Mouse (Mus musculus) embryo, embryonic 11 days (tissue): ENCODE measurements around the gene Ecm1.

ENCODE experiments used
- DNase-seq: peaks from one replicate; pipeline ENCODE4 v3.0.0-alpha.2; 2015

Ecm1 gene

DNA sequence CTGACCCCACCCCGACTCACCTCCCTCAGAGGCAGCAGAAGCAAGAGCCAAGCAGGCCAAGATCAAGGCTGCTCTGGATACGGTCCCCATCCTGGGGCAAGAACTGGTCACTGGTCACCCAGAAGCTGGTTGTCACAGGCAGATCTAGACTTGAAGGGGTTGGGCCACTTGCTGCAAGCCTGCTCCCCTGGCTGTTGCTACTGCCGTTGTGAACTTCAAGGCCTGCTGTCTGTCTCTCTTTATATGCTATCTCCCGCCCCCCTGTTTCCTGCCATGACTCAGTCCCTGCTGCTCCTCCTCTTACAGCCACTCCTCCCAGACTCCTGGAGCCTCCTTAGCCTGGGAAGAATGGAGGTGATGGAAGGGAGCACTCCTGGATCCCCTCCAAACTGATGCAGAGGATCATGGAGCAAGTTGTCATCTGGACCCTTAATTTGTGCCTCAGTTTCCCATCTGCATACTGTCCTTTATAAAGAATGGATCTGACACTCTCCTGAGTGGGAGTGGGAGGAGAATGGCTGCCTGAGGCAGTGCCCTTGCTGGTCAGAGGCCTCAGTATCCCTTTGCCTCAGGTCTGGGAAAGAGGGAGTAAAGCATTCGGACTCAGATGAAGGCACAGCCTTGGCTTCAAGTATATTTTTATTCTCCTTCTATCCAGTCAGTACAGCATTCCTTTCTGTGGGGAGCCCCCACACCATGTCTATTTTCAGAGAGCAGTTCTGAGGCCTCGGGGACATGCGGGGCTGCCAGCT, at the start of gene Ecm1:
TSS of gene Ecm1 (minus strand) at position 217 of the 752 bp plus-strand sequence.
- no peak for DNase-seq

DNA sequence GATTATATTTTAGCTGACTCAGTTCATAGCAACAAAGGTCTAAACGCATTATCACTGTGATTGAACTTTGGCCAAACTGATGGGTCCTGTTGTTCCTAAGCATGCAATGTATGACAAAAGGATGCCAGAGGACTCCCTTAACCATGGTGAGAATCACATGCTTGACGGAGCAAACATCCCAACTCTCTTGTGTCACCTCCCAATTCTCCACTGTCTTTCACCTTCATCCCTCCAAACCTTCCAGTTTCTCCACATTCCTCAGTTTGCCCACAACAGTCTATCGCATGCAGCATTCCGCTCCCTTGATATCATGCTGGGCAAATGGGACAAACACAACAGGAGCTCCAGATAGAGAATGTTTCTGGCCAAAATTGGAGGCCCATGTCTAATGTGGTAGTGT, 46.1 kb upstream of the Ecm1 start:
- no peak for DNase-seq

DNA sequence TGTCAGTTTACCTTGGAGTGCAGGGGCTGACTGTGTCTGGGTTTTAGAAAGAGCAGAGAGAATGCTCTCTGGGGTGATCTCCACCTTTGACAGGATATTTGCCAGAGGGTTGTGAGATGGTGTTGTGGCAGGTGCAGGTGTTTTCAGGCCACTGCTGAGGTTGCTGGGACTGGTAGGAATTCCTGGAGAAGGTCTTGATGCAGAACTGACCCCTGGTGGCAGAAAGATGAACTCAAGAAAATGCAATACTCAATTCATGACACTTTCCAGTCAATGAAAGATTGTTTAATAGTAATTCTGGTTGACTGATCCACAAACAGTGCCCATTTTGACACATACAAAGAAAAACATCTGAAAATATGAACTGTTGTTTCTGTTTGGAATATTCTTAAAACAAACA, 32.6 kb upstream of the Ecm1 start:
- peak; percentile 40 for DNase-seq

DNA sequence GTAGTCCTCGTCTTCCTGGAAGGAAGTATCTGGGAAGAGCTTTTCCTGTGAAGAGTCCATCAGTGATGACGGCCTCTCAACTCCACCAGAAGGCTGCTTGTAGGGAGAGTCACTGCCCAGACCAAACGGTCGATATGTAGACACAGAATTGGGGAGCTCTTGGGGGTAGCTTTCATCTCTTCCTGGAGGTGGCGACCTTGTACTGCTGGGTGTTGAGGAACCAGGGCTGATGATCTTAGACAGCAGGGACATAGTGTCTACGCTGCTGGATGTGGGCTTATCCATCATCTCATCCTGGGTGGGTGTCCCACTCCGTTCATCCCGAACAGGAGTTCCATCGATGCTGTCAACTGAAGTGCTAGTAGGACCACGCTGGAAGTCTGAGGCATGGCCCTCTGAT, 26.2 kb upstream of the Ecm1 start:
- DNase-seq = no peak

DNA sequence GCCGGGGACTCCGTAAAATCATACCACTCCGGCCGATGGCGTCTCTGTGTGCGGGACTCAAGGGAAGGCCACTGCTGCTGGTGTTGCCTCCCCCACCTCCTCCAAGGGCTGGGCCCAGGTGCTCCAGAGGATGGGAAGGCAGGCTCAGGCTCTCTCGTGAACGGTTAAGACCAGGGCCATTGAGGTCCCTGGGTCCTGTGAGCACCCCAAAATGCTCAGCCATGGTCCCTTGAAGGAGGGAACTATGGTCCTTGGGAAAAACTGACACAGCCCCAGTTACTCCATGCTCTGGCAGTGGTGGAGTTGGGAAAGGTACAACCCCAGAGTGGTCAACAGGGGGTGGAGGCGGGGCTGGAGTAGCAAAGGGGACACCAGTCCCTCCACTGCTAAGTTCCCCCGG, 24.4 kb upstream of the Ecm1 start:
- no peak for DNase-seq

DNA sequence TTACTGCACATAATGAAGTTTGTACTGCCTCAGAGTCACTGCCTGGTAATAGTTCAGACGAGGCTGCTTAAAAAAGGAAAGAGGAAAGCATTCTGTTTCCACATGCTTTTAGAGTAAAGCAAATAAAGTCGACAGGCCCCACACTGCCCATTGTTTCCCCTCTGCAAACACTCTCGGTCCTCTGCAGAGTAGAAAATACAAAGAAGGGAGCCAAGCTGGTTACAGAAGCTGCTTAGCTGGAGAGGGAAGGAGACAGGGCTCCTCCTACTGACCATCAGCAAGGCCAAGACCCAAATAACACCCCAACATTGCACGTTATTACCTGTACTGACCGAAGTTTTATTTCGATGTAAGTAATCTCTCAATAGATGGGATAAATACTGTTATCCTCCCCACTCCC, 23.6 kb upstream of the Ecm1 start:
- DNase-seq = peak; percentile 22

DNA sequence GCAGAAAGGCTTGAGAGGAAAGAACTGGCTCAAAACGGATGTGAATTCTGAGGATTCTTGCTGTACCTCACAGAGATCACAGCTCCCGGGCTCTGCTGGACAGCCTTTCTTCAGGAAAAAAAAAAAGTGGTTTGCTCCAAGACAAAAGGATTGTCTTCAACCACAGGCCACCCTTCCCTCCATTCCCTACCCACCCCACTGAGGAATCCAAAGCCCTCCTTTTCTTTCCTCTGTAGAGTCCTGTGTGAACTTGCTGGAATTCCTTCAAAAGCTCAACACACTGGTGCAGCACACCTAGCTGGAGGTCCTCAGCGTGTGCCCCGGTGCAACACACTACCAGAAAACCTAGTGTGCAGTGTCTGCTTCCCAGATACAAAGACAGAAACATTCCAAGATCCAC, 22.4 kb upstream of the Ecm1 start:
- no peak for DNase-seq

DNA sequence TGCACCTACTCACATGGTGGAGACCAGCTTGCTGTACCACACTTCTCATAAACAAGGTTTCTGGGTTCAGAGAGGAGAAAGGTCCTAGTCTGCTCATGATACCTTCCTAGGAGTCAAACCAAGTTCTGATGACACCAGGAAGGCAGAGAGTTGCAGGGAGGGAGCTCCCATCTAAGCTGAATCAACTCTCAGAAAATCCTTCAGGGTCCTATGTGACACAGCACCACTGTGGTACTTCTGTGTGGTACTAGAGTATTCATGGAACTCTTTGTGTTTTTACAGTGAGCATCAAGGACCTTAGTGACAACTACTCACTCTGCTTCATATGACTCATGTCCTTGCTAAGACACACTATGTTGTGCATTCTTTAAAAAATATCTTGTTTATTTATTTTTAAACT, 21.3 kb upstream of the Ecm1 start:
- DNase-seq = no peak

DNA sequence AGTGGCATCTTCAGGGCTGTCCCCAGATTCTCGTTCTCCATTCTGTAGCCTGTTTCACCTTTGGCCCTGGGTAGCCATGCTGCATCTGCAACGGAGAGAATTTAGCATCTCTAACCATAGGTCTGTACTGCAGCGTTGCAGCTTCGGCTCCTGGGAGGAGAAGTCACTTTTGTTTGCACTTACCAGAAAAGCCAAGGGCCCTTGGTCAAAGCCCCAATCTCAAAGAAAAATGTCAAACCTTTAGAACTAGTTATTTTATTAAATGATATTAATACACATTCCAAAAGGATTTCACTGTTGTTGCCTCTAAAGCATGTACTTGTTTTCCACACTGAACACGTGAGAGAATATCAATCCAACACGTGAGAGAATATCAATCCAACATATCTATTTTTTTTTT, 20.7 kb upstream of the Ecm1 start, which contains the start of gene Tars2:
TSS of gene Tars2 (minus strand) at position 101 of the 400 bp plus-strand sequence.
- no peak for DNase-seq

DNA sequence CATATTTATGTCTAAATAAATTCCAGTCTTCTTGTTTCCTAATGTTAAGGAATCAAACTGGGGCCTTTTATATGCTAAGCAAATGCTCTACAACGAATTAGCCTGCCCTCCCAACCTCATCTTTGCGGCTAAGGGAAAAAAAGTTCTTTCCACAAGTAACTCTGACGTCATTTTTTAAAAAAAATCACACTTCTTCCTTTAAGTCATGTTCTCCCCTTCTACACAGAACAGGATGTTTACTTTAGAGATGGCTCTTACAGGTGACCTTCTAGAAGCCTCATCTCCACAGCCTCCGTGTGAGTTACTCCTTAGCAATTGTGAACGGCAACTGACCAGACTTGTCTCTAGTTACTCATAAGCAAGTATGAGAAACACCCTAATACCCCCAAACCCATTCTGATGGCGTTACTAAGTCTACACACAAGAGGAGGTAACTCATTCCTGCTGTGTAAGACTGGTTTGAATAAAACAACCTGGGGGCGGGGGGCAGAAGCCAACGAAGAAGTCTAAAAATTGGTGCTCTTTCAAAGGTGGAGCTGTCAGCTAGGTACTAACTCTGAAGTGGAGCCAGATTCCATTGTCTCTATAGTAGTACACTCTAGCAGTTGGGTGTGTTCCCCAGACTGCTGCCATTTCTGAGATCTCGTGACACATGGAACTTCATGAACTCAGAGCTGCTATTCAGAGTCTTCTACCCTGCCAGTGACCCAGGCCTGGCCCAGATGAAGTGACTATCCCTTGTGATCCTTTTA, 19.3 kb upstream of the Ecm1 start:
- peak; percentile 5 for DNase-seq

DNA sequence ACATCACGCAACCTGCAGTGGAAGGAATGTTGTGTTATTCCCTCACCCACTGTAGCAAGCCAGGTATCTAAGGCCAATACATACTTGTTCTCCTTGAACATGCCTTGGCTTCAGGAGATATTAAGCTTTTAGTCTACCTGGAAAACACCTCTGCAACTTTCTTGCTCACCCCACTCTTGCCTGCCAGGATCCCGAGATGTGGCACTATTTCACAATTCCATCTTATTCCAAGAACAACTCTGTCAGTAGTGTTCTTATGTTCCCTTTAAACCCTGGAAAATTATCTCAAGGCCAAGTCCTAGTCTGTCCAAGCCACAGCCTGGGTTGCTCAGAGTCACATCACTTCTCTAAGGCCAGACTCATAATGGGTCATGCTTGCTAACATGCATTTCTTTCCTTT, 17.4 kb upstream of the Ecm1 start:
- no peak for DNase-seq

DNA sequence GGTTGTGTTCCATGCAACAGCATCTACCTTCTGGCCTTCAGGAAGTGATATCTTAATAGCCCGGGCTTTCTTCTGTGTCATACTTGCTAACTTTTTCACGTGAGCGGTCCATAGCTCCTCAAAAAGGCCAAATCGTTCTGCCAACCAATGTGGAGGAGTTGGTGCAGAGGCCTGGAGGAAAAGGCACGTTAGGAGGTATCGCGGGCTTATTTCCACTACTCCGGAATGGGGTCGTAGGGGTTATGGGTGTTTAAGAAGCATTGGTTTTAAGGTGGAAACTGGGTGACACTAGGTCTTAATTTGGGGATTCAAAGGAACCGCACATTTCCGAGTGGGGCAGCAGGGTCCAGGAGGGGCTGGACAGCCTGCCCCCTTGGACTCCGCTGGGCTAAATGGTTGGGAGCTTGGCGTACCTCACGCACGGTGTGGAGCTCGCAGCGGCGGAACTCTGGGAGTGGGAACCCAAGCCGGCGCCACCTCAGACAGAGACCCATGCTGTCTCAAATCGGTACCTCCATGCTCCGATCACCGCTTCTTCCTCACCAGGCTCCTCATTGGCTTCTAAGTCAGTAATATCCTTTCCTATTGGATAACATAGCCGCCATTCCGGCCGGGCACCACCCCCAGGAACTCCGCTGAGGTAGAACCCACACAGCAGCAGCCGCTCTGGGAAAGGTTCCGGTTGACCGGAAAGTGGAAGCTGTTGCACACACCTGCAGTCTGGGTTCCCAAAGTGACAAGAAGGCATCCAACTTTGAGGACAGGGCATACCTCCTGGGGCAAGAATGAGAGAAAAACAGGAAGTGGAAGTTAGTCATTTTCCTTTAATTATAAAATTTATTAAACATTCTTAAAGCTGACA, 15.2 kb upstream of the Ecm1 start:
- DNase-seq = peak; percentile 93

DNA sequence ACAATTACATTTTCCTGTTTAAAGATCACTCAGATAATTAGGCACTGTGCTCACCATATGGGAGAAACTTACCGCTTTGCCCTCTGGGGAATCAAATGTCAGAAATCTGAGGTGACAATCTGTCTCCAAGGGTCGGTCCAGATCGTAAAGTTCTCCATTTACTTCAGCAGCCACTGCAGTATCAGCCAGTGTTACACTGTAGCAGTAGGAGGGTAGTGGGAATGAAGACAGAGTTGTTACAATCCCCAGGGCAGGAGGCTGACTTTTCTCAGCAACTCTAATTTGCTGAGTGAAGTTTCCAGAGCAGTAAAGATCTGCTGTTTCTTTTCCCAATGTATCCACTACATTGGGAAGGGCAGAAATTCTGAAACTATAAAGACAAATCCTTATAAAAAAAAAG, 13.6 kb upstream of the Ecm1 start:
- no peak for DNase-seq

DNA sequence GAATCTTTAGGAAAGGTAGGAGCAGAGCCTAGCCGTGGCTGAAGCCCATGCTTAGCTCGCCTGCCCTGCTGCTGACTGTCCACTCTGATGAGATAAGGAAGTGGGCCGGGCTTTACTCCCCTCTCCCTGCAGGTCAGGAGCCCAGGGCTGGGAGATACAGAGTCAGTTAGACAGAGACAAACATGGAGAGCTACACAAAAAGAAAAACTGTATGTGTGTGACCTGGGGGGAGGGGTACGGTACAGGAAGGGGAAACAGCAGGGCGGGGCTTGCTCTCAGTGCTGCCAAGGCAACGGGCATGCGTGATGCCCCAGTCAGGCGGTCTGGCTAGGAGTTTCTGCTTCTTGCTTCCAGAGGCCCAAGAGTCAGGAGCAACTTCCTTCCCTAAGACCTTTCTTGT, 1.0 kb upstream of the Ecm1 start:
- DNase-seq = peak; percentile 49

DNA sequence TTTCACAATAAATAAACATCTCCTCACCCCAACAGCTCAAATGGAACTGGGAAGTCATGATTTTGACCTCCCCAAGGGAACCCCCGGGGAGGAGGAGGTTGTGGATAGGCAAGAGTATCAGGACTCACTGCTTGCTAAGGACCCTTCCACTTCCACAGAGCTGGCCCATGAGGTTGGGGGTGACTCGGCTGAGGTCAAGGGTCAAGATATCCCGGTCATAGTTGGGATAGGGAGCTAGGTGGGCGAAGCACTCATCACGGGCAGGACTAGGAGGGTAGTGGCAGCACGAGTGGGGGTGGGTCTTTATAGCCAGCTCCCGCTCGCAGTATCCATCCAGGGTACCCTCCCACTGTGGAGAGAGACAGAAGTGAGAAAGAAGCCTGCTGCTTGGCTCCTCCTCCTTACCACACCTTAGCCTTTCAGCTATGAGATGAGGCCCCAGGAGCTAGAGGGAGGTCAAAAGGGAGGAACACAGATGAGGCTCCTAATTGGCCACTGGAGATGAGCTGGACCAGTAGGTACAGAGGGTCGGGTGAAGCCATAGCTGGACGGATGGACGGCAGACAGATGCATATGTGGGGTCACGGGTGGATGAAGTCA, 4.2 kb downstream of the Ecm1 start:
- no peak for DNase-seq

DNA sequence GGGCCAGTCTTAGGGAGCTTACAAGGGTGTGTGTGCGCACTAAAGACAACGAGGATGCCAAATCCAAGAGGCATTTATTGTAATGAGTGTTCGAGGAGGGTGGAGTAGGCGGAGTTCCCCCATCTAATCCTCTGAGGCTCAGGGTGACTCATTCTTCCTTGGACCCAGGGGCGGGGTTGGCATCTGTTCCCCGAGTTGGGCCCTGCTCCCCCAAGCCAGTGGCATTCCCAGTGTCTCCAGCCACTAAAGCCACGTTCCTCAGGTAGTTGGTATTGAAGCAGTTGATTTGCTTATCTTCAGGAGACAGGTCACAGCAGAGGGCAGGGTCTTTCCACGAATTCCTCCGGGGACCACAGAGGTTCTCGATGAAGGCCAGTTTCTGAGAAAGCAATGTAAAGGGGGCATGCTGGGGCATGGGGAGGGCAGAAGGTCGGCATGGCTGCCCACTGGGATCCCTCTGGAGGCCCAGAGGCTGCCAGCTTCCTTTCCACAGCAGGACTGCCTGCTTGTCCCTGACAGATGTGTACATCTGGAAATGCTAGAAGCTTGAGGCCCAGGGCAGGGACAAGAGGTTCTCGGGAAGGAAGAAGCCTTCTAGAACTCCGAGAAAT, 5.2 kb downstream of the Ecm1 start:
- no peak for DNase-seq

DNA sequence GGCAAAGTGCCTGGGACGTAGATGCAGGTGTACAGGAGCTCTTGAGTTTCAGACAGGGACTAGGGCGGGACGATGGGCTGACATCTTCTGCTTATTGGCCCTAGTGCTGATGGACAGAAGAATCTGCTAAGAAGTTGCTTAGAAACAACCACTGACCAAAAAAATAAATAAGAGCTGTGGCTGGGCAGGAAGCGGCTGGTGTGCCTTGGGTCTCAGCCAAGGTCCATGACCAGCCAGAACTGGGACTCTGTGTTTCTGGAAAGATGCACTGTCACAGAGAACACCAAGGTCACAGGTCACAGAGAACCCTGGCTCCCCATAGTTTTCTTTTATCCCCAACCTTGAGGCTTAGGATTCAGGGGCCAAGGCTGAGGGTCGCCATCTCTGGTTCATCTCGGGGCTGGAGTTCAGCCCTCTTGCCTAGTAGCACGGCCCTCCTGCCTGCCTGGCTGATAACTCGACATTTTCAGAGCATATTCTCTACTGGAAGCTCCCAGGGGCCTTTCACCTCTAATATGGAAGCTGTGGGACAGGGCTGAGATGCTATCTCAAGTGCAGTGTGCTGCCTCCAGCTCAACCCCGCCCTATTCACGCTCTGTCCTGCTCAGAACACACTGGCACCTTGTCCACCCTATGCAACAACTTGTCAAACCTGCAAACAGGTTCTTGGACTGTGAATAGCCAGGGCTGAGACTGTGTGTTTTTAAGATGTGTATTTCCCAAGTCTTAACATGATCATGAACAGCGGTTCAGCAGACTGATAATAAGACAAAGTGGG, 6.4 kb downstream of the Ecm1 start:
- DNase-seq = no peak

DNA sequence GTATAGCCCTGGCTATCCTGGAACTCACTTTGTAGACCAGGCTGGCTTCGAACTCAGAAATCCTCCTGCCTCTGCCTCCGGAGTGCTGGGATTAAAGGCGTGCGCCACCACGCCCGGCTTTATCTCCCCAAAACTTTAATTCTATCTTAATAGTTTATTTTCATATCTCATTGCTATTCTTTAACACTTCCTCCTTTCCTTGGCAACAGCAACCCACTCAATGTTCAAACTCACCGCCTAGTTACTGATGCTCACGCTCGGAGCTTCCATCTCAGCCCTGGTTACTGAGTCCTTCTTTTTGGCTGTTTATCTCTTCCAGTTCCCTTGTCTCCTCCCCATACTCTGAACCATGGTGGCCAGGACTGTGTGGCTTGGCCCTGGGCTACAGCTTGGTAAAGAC, 7.1 kb downstream of the Ecm1 start:
- DNase-seq = no peak

DNA sequence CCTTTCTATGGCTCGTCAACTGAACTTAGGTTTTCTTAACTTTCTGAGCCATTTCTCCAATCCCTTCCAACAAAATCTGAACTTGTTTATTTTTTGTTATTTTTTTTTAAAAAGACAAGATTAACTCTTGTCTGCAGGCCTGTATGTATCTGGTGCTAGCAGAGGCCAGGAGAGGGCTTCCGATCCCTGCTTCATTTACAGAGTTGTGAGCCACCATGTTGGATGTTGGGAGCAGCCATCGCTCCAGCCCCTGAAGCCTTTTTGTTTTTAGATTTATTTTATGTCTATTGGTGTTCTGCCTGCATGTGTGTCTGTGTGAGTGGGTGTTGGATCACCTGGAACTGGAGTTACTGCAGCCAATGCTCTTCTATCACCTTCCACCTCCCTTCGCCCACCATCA, 7.6 kb downstream of the Ecm1 start:
- no peak for DNase-seq

DNA sequence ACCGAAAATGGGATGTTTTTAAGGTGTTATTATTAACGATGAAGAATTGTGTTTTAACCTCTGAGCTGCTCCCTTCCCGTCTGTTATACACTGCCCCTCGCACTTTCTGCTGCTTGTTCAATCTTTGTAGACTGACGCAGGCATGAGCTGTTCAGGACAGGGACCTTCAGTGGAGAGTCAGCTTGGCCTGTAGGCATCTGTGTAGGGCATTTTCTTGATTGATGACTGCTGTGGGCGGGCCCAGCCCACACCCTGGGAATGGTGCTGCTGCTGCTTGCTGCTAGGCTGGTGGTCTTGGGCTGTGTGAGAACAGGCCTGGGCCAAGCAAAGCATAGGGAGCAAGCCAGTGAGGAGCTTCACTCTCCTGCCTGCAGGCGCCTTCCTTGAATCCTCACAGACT, 8.9 kb downstream of the Ecm1 start:
- DNase-seq = peak; percentile 36

DNA sequence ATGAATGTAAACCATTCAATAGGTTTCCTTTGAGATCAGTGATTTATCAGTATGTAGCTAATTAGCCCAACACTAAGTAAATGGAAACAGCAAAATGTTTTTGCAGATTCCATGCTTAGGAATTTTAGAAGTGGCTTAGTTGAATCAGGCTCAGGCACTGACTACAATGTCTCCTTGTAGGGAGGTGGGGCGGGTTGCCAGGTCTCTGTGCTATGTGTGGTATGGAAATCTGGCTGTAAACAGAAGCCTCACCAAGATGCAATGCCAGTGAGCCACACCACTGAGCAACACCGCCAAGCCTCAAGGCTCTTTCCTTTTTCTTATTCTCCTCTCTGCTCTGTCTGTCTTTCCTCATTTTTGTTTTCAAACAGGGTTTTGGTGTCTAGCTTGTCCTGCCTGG, 10.5 kb downstream of the Ecm1 start:
- DNase-seq = no peak
